Mouse (Mus musculus) heart, adult 10 weeks (tissue): ENCODE results near the gene Dhtkd1. TPM values are rescaled to one million over a fixed set of nuclear protein-coding genes. Genes with fewer than 3 reads are reported as not detected.

Experiments used
- polyA plus RNA-seq: library from polyadenylated mRNA; stranded (reverse); fragments of 350-450 nt; fragmentation: Illumina TruSeq; extraction: RNeasy Lipid Tissue Mini Kit (QIAGEN cat#74804); gene quantifications from one replicate; pipeline ENCODE4 v1.2.3, GENCODE M21; 2014; ENCODE audit warnings: low read depth, low replicate concordance

Dhtkd1 gene
- polyA plus RNA-seq: 6.6 TPM

GRCm38 (mm10) chr2:5942416-5943032, at the start of gene Dhtkd1:
Dhtkd1 (minus strand) TSS chr2:5942792.

GRCm38 (mm10) chr2:5950766-5951595, 8.4 kb upstream of the Dhtkd1 start, which contains the start of gene Upf2:
Upf2 (plus strand) TSS chr2:5951469.

GRCm38 (mm10) chr2:5894843-5895570, 47.6 kb downstream of the Dhtkd1 start, which contains the start of gene Sec61a2:
Sec61a2 (minus strand) TSS chr2:5895432.

GRCm38 (mm10) chr2:5862834-5863233, 79.8 kb downstream of the Dhtkd1 start, which contains the start of gene Gm13199:
Gm13199 (minus strand) TSS chr2:5862934.

Other genes starting within 250 kb of the Dhtkd1 start
- gene Camk1d, start 228.3 kb downstream of the Dhtkd1 start, polyA plus RNA-seq: 4.1 TPM
- 10.1 TPM for gene Nudt5, start 97.8 kb downstream of the Dhtkd1 start, polyA plus RNA-seq
- gene Cdc123, start 97.6 kb downstream of the Dhtkd1 start, polyA plus RNA-seq: 108 TPM
- not detected for gene Gm13199, start 79.9 kb downstream of the Dhtkd1 start, polyA plus RNA-seq
- gene Sec61a2, start 47.4 kb downstream of the Dhtkd1 start, polyA plus RNA-seq: 25.1 TPM
- 17.9 TPM for gene Upf2, start 8.7 kb upstream of the Dhtkd1 start, polyA plus RNA-seq
- gene Proser2, start 187.4 kb upstream of the Dhtkd1 start, polyA plus RNA-seq: 4.3 TPM